Mouse (Mus musculus) intestine, postnatal 0 days (tissue): Measurements from ENCODE around the gene Aloxe3. TPM values are rescaled to one million over a fixed set of nuclear protein-coding genes. Genes with fewer than 3 reads are reported as not detected.
"Not testable (repeated sequence)": the region's sequence is repeated elsewhere in the genome, so short reads cannot be mapped to it uniquely, and the experiment has no call there.

Experiments used
- ATAC-seq: fragments of 200-750 bp; cut with Nextera tagmentation; 2 replicates; pipeline ENCODE4 v1.8.0; 2017; ENCODE audit warnings: mild to moderate bottlenecking, moderate TSS enrichment, moderate library complexity
- H3K27ac ChIP-seq: fragments of 300-500 bp; sonication (generic); 2 replicates; pipeline ENCODE4 v1.5.1; 2014; ENCODE audit warnings: mild to moderate bottlenecking, low read depth, low read length, moderate library complexity
- H3K27me3 ChIP-seq: fragments of 300-500 bp; sonication (generic); replicated peaks from 2 replicates; pipeline ENCODE4 v1.6.1; 2014; ENCODE audit warnings: low read length, mixed read lengths; ENCODE audit not compliant: control insufficient read depth, insufficient read depth
- H3K36me3 ChIP-seq: fragments of 300-500 bp; sonication (generic); 2 replicates; pipeline ENCODE4 v1.6.1; 2014; ENCODE audit warnings: mild to moderate bottlenecking, moderate library complexity; ENCODE audit not compliant: control insufficient read depth, insufficient read depth
- H3K4me1 ChIP-seq: fragments of 300-500 bp; sonication (generic); replicated peaks from 2 replicates; pipeline ENCODE4 v1.6.1; 2014; ENCODE audit warnings: antibody characterized with exemption, low read length, mixed read lengths; ENCODE audit not compliant: control insufficient read depth, insufficient read depth
- H3K4me2 ChIP-seq: fragments of 300-500 bp; sonication (generic); replicated peaks from 2 replicates; pipeline ENCODE4 v1.6.1; 2014; ENCODE audit warnings: low read depth, mild to moderate bottlenecking, moderate library complexity
- H3K4me3 ChIP-seq: fragments of 300-500 bp; sonication (generic); 2 replicates; pipeline ENCODE4 v1.5.1; 2014; ENCODE audit warnings: low read depth, low read length
- H3K9ac ChIP-seq: fragments of 300-500 bp; sonication (generic); 2 replicates; pipeline ENCODE4 v1.6.1; 2014; ENCODE audit warnings: mild to moderate bottlenecking, low read depth, low read length
- H3K9me3 ChIP-seq: fragments of 300-500 bp; sonication (generic); 2 replicates; pipeline ENCODE4 v1.6.1; 2016; ENCODE audit warnings: mixed run types; ENCODE audit not compliant: control insufficient read depth
- CTCF ChIP-seq: sonication (generic); IDR thresholded peaks from 2 replicates; pipeline ENCODE4 v1.5.1; 2016; ENCODE audit warnings: low read depth, mild to moderate bottlenecking, control low read depth, antibody characterized with exemption, moderate library complexity
- WGBS: fragments of 180-500 bp; shearing (Covaris S2); extraction: QIAGEN DNeasy Blood & Tissue Kit; methylation state at CpG from one replicate; pipeline ENCODE4 v1.1.7; 2014; 5-methylcytosine and 5-hydroxymethylcytosine counted together
- polyA plus RNA-seq: library from polyadenylated mRNA; unstranded; fragments of >200 nt; fragmentation: Nextera tagmentation; extraction: Ambion mirVana; gene quantifications from 2 replicates; pipeline ENCODE4 v1.2.1, GENCODE M21; 2015

Gene Aloxe3
- polyA plus RNA-seq, 1 experiment from 2014 or later = 0.82 TPM

- Histone ChIP-seq H3K4me3 (no peak overlapping the region), H3K9ac (no peak overlapping the region), H3K27me3 (no peaks in the 10 kb centered on the region), H3K4me1 (peaks cover 10% of the 10 kb centered on the region; the same call in 1 of the 2 replicates), H3K36me3 (peaks cover 19% of the 10 kb centered on the region; the same call in 1 of the 2 replicates), H3K27ac (0 out of 2 replicates have a peak overlapping the region, but pooled peaks have one; percentile 30), H3K4me2 (no peak overlapping the region), H3K9me3 (no peaks in the 10 kb centered on the region)
- TF ChIP-seq CTCF = peak; percentile 83
- ATAC-seq = no peak
- 3% methylated on average over 3 of the region's 3 CpGs for WGBS
These were observed 33.3 kb upstream of the Aloxe3 start for GRCm38 (mm10) chr11:69092386-69092751.

- peaks cover 12% of the 10 kb centered on the region for H3K4me1 ChIP-seq
- 0 out of 2 replicates have a peak overlapping the region, but pooled peaks have one; percentile 30 for H3K27ac ChIP-seq
- H3K36me3 ChIP-seq = peaks cover 19% of the 10 kb centered on the region; the same call in 1 of the 2 replicates
- H3K9me3 ChIP-seq = no peaks in the 10 kb centered on the region
- WGBS = 67% methylated on average over 4 of the region's 4 CpGs
- no peak overlapping the region for H3K4me3 ChIP-seq
- no peak; the same call in 1 of the 2 replicates for TF ChIP-seq CTCF
- no peak overlapping the region for H3K4me2 ChIP-seq
- ATAC-seq = no peak
- H3K27me3 ChIP-seq = no peaks in the 10 kb centered on the region
- no peak overlapping the region for H3K9ac ChIP-seq
These were observed 32.8 kb upstream of the Aloxe3 start for GRCm38 (mm10) chr11:69092871-69093270.

- H3K9me3 ChIP-seq, H3K9ac ChIP-seq, H3K4me2 ChIP-seq, H3K27me3 ChIP-seq, H3K4me3 ChIP-seq, ATAC-seq: not testable (repeated sequence)
- Histone ChIP-seq H3K27ac (peak overlapping the region; percentile 75; the same call in 1 of the 2 replicates), H3K4me1 (peaks cover 19% of the 10 kb centered on the region), H3K36me3 (peaks cover 19% of the 10 kb centered on the region; the same call in 1 of the 2 replicates)
- TF ChIP-seq CTCF = 0 out of 2 replicates have a peak, but pooled peaks have one; percentile 24
- 83% methylated on average over 7 of the region's 7 CpGs for WGBS
These were observed 31.8 kb upstream of the Aloxe3 start for GRCm38 (mm10) chr11:69093856-69094255.

- under 1% methylated on average over 37 of the region's 37 CpGs for WGBS
These were observed 30.8 kb upstream of the Aloxe3 start, which contains the start of gene Per1 for GRCm38 (mm10) chr11:69094697-69095429. TSS of gene Per1 (plus strand) at chr11:69095217.

DNA sequence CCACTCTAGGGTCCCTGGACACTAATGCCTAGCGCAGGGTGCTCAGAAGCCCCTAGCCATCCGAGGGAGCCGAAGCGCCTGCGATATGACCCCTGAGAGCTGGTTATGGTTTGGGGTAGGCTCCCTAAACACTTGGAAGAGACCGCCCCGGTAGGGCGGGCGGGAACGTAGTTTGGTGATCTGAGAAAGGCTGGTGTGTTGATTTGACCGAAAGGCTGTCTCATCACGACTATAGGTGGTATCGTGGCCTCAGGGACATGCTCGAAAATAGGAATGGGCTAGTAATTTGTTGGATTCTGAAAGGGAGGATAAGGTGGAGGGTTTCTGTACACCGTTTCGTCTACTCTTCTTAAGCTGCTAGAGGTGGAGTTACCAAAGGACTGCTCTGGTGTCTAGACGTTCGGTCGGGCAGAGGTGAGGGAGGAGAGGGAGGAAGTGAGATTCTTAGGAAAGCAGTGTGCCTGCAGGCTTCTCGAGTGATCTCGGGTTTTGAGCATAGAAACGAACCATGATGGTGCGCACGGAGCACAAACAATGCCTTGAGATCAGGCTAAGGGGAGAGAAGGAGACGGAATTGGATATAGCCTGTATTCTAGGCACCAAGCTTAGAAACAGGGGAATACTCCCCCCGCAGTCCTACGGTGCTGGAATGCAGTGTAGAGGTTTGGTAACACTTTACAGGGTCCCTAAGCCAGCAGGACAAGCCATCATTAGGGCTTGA is 30.0 kb upstream of the Aloxe3 start:
- peak overlapping the region; percentile 96 for H3K9ac ChIP-seq
- peaks cover 11% of the 10 kb centered on the region; the same call in 1 of the 2 replicates for H3K4me1 ChIP-seq
- no peak; the same call in 1 of the 2 replicates for TF ChIP-seq CTCF
- peak overlapping the region; percentile 99 for H3K27ac ChIP-seq
- WGBS = 1% methylated on average over 27 of the region's 27 CpGs
- peaks cover 13% of the 10 kb centered on the region for H3K36me3 ChIP-seq
- H3K4me3 ChIP-seq = peak overlapping the region; percentile 81
- H3K9me3 ChIP-seq = no peaks in the 10 kb centered on the region
- no peaks in the 10 kb centered on the region for H3K27me3 ChIP-seq
- no peak for ATAC-seq
- peak overlapping the region; percentile 85 for H3K4me2 ChIP-seq

More at GRCm38 (mm10) chr11:69094697-69095429, 30.8 kb upstream of the Aloxe3 start, which contains the start of gene Per1:
- peak within 1 kb of the TSS; percentile 99 for H3K27ac ChIP-seq
- H3K4me1 ChIP-seq = peaks cover 13% of the 10 kb centered on the region; the same call in 1 of the 2 replicates
- H3K27me3 ChIP-seq = no peaks in the 10 kb centered on the region
- no peaks in the 10 kb centered on the region for H3K9me3 ChIP-seq
- H3K4me3 ChIP-seq = peak within 1 kb of the TSS; percentile 81
- ATAC-seq = peak; percentile 82
- peak within 1 kb of the TSS; percentile 85 for H3K4me2 ChIP-seq
- no peak for TF ChIP-seq CTCF
- peak within 1 kb of the TSS; percentile 96 for H3K9ac ChIP-seq
- peaks cover 14% of the 10 kb centered on the region; the same call in 1 of the 2 replicates for H3K36me3 ChIP-seq
